Mouse (Mus musculus) liver, postnatal 0 days (tissue): Measurements from ENCODE around the gene Slc25a43. TPM values are rescaled to one million over a fixed set of nuclear protein-coding genes. Genes with fewer than 3 reads are reported as not detected.

Source experiments
- ATAC-seq: fragments of 200-750 bp; cut with Nextera tagmentation; 2 replicates; pipeline ENCODE4 v1.8.0; 2017; ENCODE audit warnings: mild to moderate bottlenecking, moderate library complexity
- DNase-seq: peaks from one replicate; pipeline ENCODE4 v3.0.0-alpha.2; 2016
- H3K27ac ChIP-seq: fragments of 300-500 bp; sonication (generic); 2 replicates; pipeline ENCODE4 v1.5.1; 2014; ENCODE audit warnings: antibody characterized with exemption, moderate library complexity, mild to moderate bottlenecking, low read depth
- H3K27me3 ChIP-seq: fragments of 300-500 bp; sonication (generic); 2 replicates; pipeline ENCODE4 v1.6.1; 2014; ENCODE audit warnings: low read length, control low read depth, mixed read lengths; ENCODE audit not compliant: insufficient read depth
- H3K36me3 ChIP-seq: fragments of 300-500 bp; sonication (generic); replicated peaks from 2 replicates; pipeline ENCODE4 v1.6.1; 2014; ENCODE audit warnings: mild to moderate bottlenecking, control low read depth, low read length, moderate library complexity, mixed read lengths; ENCODE audit not compliant: insufficient read depth
- H3K4me1 ChIP-seq: fragments of 300-500 bp; sonication (generic); 2 replicates; pipeline ENCODE4 v1.6.1; 2014; ENCODE audit warnings: antibody characterized with exemption, mild to moderate bottlenecking, control low read depth; ENCODE audit not compliant: insufficient read depth
- H3K4me2 ChIP-seq: fragments of 300-500 bp; sonication (generic); 2 replicates; pipeline ENCODE4 v1.6.1; 2014; ENCODE audit warnings: low read depth, mild to moderate bottlenecking, low read length, moderate library complexity, mixed read lengths
- H3K4me3 ChIP-seq: fragments of 300-500 bp; sonication (generic); 2 replicates; pipeline ENCODE4 v1.5.1; 2014; ENCODE audit warnings: low read depth, low read length
- H3K9ac ChIP-seq: fragments of 300-500 bp; sonication (generic); replicated peaks from 2 replicates; pipeline ENCODE4 v1.6.1; 2014; ENCODE audit warnings: mild to moderate bottlenecking, moderate library complexity
- H3K9me3 ChIP-seq: fragments of 300-500 bp; sonication (generic); 2 replicates; pipeline ENCODE4 v1.6.1; 2016; ENCODE audit warnings: mild to moderate bottlenecking, control low read depth, low read length, mixed read lengths
- CTCF ChIP-seq: sonication (generic); IDR thresholded peaks from 2 replicates; pipeline ENCODE4 v1.5.1; 2016; ENCODE audit warnings: antibody characterized with exemption, low read depth
- EP300 ChIP-seq: IDR thresholded peaks from 2 replicates; pipeline ENCODE4 v1.6.1; 2016; ENCODE audit warnings: antibody characterized with exemption, low read depth, mild to moderate bottlenecking
- WGBS: fragments of 180-500 bp; shearing (Covaris S2); extraction: QIAGEN DNeasy Blood & Tissue Kit; methylation state at CpG from one replicate; pipeline ENCODE4 v1.1.7; 2014; ENCODE audit not compliant: insufficient replicate concordance; 5-methylcytosine and 5-hydroxymethylcytosine counted together
- polyA plus RNA-seq: library from polyadenylated mRNA; unstranded; fragments of >200 nt; fragmentation: Nextera tagmentation; extraction: Ambion mirVana; gene quantifications from 2 replicates; pipeline ENCODE4 v1.2.1, GENCODE M21; 2015

Slc25a43 gene
- polyA plus RNA-seq: 0.41 and 0.69 TPM in 2 replicates

- TF ChIP-seq CTCF (no peak), EP300 (no peak)
- peak within 1 kb of the TSS; percentile 82 for H3K4me2 ChIP-seq
- ATAC-seq (peak; percentile 49), DNase-seq (peak; percentile 39)
- no peaks in the 10 kb centered on the region for H3K27me3 ChIP-seq
- H3K27ac ChIP-seq: peak within 1 kb of the TSS; percentile 29; the same call in 1 of the 2 replicates
- no peaks in the 10 kb centered on the region for H3K36me3 ChIP-seq
- no peaks in the 10 kb centered on the region for H3K9me3 ChIP-seq
- H3K9ac ChIP-seq: peak within 1 kb of the TSS; percentile 70
- peak within 1 kb of the TSS; percentile 49 for H3K4me3 ChIP-seq
- whole genome bisulfite sequencing: 20% methylated on average over 35 of the region's 36 CpGs
- no peaks in the 10 kb centered on the region for H3K4me1 ChIP-seq
These were observed at the start of gene Slc25a43 for GRCm38 (mm10) chrX:36743503-36744101. Gene Slc25a43 (plus strand): TSS chrX:36743659.

DNA sequence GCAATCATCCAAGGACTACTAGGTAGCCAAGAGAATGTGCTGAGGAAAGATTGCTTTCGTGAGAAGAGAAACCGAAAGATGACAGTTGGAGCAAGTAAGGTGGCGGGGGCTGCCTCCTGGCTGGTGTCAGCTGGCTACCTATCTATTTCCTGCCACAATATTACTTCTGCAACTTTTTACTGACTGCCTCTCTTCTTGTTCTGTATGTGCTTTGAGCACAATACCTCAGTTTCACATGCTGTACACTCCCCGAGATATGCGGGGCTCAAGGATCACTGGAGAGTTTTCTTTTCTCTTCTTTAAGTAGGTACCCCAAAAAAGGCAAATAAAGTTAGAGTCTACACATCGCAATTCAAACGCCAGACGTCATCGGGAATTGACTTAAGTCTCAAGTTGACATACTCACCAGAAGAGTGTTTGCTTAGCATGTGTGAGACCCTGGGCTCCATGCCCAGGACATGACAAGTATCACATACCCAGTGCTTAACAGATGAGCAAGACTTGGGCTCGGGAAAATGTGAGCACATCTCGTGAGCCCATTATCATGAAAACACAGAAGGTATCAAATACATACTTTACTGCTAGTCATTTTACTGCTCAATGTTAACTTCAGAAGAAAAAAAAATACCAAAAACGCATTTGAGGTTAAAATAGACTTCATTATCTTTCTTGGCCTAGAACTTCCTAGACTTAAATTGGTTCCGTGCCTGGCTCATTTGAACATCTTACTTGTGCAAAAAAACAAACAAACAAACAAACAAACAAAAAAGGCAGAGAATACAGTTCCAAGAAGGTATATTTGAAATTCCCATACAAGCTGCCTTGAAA is 3.1 kb upstream of the Slc25a43 start:
- H3K36me3 ChIP-seq: no peaks in the 10 kb centered on the region
- DNase-seq (no peak), ATAC-seq (no peak; the same call in 1 of the 2 replicates)
- no peaks in the 10 kb centered on the region for H3K9me3 ChIP-seq
- TF ChIP-seq EP300 (no peak), CTCF (no peak)
- WGBS: 62% methylated on average over 13 of the region's 13 CpGs
- peak overlapping the region; percentile 42; the same call in 1 of the 2 replicates for H3K4me2 ChIP-seq
- H3K9ac ChIP-seq: no peak overlapping the region
- no peak overlapping the region; the same call in 1 of the 2 replicates for H3K27ac ChIP-seq
- H3K4me3 ChIP-seq: no peak overlapping the region
- H3K4me1 ChIP-seq: no peaks in the 10 kb centered on the region
- no peaks in the 10 kb centered on the region for H3K27me3 ChIP-seq

DNA sequence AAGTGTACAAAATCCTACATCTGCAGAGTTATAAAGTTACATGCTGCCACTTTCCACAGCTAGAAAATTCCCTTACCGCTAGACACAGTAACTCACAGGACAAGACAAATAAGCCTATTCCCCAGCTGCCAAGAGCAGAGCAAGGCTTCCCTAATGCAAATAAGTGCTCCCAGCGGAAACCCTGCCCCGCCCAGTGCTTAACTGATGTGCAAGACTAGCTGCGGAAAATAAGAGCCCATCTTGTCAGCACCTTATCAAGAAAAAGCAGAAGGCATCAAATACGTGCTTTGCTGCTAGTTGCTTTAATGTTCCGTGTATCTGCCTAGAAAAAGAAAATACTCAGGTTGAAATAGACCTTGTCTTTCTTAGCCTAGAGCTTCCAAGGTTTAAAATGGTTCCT is 2.2 kb upstream of the Slc25a43 start:
- Histone ChIP-seq H3K36me3 (no peaks in the 10 kb centered on the region), H3K9ac (no peak overlapping the region; the same call in 1 of the 2 replicates), H3K4me1 (no peaks in the 10 kb centered on the region), H3K4me3 (no peak overlapping the region), H3K4me2 (peak overlapping the region; percentile 38), H3K27me3 (no peaks in the 10 kb centered on the region), H3K9me3 (no peaks in the 10 kb centered on the region), H3K27ac (no peak overlapping the region; the same call in 1 of the 2 replicates)
- WGBS: 37% methylated on average over 6 of the region's 6 CpGs
- DNase-seq: no peak
- peak; percentile 68 for ATAC-seq
- TF ChIP-seq CTCF: no peak
- peak; percentile 39; the same call in 1 of the 2 replicates for TF ChIP-seq EP300

- Histone ChIP-seq H3K4me3 (no peak overlapping the region), H3K9ac (no peak overlapping the region), H3K27me3 (no peaks in the 10 kb centered on the region), H3K36me3 (no peaks in the 10 kb centered on the region), H3K4me1 (no peaks in the 10 kb centered on the region), H3K27ac (no peak overlapping the region), H3K4me2 (0 out of 2 replicates have a peak overlapping the region, but pooled peaks have one; percentile 82), H3K9me3 (no peaks in the 10 kb centered on the region)
- 75% methylated on average over 5 of the region's 5 CpGs for WGBS
- no peak for ATAC-seq
- TF ChIP-seq EP300 (no peak), CTCF (no peak)
- no peak for DNase-seq
These were observed 715 bp upstream of the Slc25a43 start for GRCm38 (mm10) chrX:36742744-36743143.

- Histone ChIP-seq H3K9me3 (no peaks in the 10 kb centered on the region), H3K4me1 (no peaks in the 10 kb centered on the region), H3K9ac (no peak overlapping the region), H3K36me3 (no peaks in the 10 kb centered on the region), H3K27me3 (no peaks in the 10 kb centered on the region), H3K27ac (no peak overlapping the region), H3K4me2 (peak overlapping the region; percentile 26; the same call in 1 of the 2 replicates), H3K4me3 (no peak overlapping the region)
- WGBS: 33% methylated on average over 7 of the region's 7 CpGs
- TF ChIP-seq EP300 (no peak), CTCF (no peak)
- ATAC-seq (0 out of 2 replicates have a peak, but pooled peaks have one; percentile 40), DNase-seq (peak; percentile 33)
These were observed 1.3 kb downstream of the Slc25a43 start for GRCm38 (mm10) chrX:36744735-36745134.

DNA sequence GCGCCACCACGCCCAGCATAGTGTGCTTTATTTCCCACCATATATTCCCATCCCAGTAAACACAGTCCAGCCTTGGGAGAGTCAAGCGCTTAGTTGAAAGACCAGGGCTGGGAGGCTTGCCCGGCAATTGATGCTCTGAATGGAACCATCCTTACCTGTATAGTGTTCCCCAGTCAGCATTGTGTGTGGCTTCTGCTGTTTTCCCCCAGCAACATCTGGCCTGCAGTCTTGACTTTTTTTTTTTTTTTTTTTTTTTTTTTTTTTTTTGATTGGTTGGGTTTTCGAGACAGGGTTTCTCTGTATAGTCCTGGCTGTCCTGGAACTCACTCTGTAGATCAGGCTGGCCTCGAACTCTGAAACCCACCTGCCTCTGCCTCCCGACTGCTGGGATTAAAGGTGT is 1.9 kb downstream of the Slc25a43 start:
- Histone ChIP-seq H3K4me1 (no peaks in the 10 kb centered on the region), H3K9ac (no peak overlapping the region), H3K27me3 (no peaks in the 10 kb centered on the region), H3K27ac (no peak overlapping the region), H3K9me3 (no peaks in the 10 kb centered on the region), H3K4me3 (no peak overlapping the region), H3K36me3 (no peaks in the 10 kb centered on the region), H3K4me2 (no peak overlapping the region)
- 88% methylated on average over 7 of the region's 7 CpGs for WGBS
- DNase-seq (no peak), ATAC-seq (no peak)
- TF ChIP-seq CTCF: no peak
- no peak for TF ChIP-seq EP300
